Mouse (Mus musculus): ENCODE results near the gene Kansl2. TPM values are rescaled to one million over a fixed set of nuclear protein-coding genes. Genes with fewer than 3 reads are reported as not detected.

Gene Kansl2
- polyA plus RNA-seq, 1 experiment from 2014 or later: 89.9 TPM

DNA sequence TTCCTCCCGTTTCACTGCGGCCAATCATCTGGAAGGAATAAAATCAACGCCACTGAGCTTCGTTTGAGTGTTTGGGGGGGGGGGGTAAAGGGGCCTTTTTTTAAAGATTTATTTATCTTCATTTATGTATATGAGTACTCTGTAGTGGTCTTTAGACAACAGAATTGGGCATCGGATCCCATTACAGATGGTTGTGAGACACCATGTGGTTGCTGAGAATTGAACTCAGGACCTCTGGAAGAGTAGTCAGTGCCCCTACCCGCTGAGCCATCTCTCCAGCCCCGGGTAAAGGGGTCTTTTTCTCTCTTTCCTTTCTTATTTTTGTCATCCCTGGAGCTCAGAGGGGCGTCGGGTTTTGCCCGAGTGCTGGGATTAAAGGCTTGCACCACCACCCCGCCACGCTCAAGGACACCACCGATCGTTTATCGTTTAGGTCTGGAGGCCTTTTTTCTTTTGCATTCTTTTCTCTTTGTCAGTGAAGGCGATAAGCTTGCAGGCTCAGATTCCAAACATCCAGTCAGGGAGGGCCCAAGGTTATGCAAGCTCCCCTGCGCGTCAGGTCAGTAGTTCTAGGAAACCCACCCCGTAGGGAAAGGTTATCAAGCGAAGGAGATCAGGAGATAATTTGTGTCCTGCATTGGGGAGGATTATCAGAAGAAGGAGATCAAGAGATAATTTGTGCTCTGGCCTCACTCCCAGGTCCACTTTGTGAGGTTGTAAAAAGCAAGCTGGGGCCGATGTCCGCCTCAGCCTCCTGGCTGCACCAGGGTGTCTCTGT lies 34.4 kb upstream of the Kansl2 start:
- Histone ChIP-seq H3K9me3 (ENCODE audit: control insufficient read depth, low read length) (no peaks in the 10 kb centered on the region), H3K27ac (ENCODE audit: low read length) (peak overlapping the region; percentile 90), H3K27me3 (ENCODE audit: control insufficient read depth, insufficient read depth, low read depth, low read length) (no peaks in the 10 kb centered on the region), H3K36me3 (ENCODE audit: control insufficient read depth, insufficient read depth, low read length) (peaks cover 5% of the 10 kb centered on the region; the same call in 1 of the 2 replicates), H3K4me2 (ENCODE audit: low read depth, low read length) (peak overlapping the region; percentile 79), H3K4me1 (replicated peaks; ENCODE audit: control insufficient read depth, insufficient read depth, low read length) (peaks cover 24% of the 10 kb centered on the region), H3K9ac (ENCODE audit: low read length) (peak overlapping the region; percentile 88), H3K4me3 (ENCODE audit: low read length) (peak overlapping the region; percentile 97)
- ATAC-seq (ENCODE audit: low read depth): no peak
- WGBS: 4% methylated on average over 22 of the region's 22 CpGs

DNA sequence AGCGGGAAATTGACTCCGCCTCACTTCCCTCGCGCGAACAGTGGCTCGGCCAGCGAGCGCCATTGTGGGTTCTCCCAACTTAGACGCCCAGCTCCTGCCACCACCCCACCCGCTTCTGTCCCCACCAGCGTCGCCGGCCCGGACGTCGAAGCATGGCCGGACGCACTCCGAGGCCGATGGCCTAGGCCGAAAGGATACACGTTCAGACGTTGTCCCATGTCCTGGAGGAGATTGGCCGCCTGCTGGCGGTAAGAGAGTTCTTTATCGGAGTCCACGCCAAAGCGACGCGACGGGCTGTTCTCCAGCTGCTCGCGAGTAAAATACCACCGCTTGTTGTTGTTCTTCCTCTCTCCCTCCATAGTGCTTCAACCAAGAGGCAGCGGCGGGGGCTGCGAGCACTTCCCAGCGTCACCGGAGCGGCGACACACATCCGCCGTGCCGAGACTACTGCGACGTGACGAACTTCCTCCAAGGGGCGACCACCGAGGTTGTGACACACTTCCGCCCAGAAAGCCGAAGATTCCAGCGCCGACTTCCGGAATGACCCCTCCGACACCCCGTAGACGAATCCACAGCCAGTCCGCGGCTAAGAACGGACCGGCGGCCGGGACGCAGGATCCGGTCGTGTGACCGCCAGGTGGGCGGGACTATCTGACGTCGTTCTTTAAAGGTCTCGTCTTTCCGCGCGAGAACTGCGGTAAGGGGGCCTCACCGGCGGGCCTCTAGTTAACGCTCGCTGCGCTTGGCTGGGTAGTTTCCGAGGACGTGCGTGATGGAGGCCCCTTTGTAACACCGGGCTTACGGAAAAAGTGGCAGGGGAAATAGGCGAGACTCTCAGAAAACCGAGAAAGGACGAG lies 33.4 kb upstream of the Kansl2 start:
- H3K4me3 ChIP-seq (ENCODE audit: low read length): peak overlapping the region; percentile 97
- peaks cover 8% of the 10 kb centered on the region; the same call in 1 of the 2 replicates for H3K36me3 ChIP-seq (ENCODE audit: control insufficient read depth, insufficient read depth, low read length)
- no peaks in the 10 kb centered on the region for H3K27me3 ChIP-seq (ENCODE audit: control insufficient read depth, insufficient read depth, low read depth, low read length)
- peaks cover 24% of the 10 kb centered on the region for H3K4me1 ChIP-seq (replicated peaks; ENCODE audit: control insufficient read depth, insufficient read depth, low read length)
- H3K9me3 ChIP-seq (ENCODE audit: control insufficient read depth, low read length): no peaks in the 10 kb centered on the region
- peak overlapping the region; percentile 92 for H3K4me2 ChIP-seq (ENCODE audit: low read depth, low read length)
- WGBS: under 1% methylated on average over 85 of the region's 88 CpGs
- peak overlapping the region; percentile 98 for H3K27ac ChIP-seq (ENCODE audit: low read length)
- peak overlapping the region; percentile 94 for H3K9ac ChIP-seq (ENCODE audit: low read length)
- peak; percentile 97 for ATAC-seq (ENCODE audit: low read depth)

DNA sequence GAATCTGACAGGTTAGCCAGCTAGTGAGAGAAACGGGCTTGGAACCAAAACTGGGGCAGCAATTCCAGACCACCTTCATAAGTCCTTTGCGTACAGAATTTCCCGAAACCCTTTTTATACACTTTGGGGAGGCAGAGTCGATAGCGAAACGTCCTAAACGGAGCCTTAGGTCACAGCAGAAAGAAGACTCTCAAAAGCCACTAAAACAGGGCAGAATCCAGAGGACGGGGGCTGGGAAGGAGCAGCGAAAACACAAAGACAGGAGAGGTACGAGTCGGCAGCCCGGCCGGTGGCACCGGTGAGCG lies 32.9 kb upstream of the Kansl2 start:
- Histone ChIP-seq H3K4me3 (ENCODE audit: low read length) (peak overlapping the region; percentile 97), H3K27ac (ENCODE audit: low read length) (peak overlapping the region; percentile 98), H3K27me3 (ENCODE audit: control insufficient read depth, insufficient read depth, low read depth, low read length) (no peaks in the 10 kb centered on the region), H3K4me1 (replicated peaks; ENCODE audit: control insufficient read depth, insufficient read depth, low read length) (peaks cover 24% of the 10 kb centered on the region), H3K9me3 (ENCODE audit: control insufficient read depth, low read length) (no peaks in the 10 kb centered on the region), H3K4me2 (ENCODE audit: low read depth, low read length) (peak overlapping the region; percentile 92), H3K36me3 (ENCODE audit: control insufficient read depth, insufficient read depth, low read length) (peaks cover 8% of the 10 kb centered on the region; the same call in 1 of the 2 replicates), H3K9ac (ENCODE audit: low read length) (peak overlapping the region; percentile 94)
- WGBS: under 1% methylated on average over 15 of the region's 15 CpGs
- ATAC-seq (ENCODE audit: low read depth): no peak

DNA sequence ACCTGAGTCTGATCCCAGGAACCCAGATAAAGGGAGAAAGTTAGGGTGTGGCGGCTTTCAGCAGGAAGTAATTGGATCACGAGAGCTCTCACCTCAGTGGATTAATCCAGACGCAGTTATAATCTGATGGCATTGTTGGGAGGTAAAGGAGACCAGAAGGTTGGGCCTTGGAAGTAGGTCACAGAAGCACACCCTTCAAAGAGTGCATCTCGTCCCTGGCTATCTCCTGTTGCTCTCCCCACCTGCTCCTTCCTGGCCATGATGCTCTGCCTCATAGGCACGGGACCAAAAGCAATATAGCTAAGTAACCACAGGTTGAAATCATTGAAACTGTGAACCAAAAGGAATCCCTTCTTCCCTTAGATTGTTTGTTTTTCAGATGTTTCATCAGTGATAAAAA lies 23.1 kb upstream of the Kansl2 start:
- WGBS: 83% methylated on average over 5 of the region's 5 CpGs
- H3K27ac ChIP-seq (ENCODE audit: low read length): no peak overlapping the region
- no peaks in the 10 kb centered on the region for H3K9me3 ChIP-seq (ENCODE audit: control insufficient read depth, low read length)
- H3K36me3 ChIP-seq (ENCODE audit: control insufficient read depth, insufficient read depth, low read length): peaks cover 28% of the 10 kb centered on the region
- no peak overlapping the region for H3K4me3 ChIP-seq (ENCODE audit: low read length)
- H3K4me1 ChIP-seq (replicated peaks; ENCODE audit: control insufficient read depth, insufficient read depth, low read length): no peaks in the 10 kb centered on the region
- H3K9ac ChIP-seq (ENCODE audit: low read length): no peak overlapping the region
- ATAC-seq (ENCODE audit: low read depth): no peak
- H3K27me3 ChIP-seq (ENCODE audit: control insufficient read depth, insufficient read depth, low read depth, low read length): no peaks in the 10 kb centered on the region
- no peak overlapping the region for H3K4me2 ChIP-seq (ENCODE audit: low read depth, low read length)

DNA sequence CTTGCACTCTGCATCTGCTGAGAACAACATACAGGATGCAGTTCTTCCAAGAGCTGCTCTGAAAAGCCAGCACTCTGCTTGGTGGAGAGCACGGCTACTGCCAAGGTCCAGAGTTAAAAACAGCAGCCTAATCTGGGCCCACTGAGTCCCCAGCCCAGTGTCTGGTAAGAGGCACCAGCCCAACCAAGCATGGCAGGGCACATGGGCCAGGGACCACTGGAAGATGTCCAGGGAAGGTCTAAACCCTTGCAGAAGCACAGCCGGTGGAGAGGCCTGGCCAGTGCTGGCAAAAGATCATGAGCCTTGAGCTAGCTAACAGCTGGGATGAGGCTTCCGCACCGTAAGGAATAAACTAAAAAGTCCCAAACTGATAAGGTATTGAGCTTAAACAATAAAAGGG lies 21.8 kb upstream of the Kansl2 start:
- Histone ChIP-seq H3K36me3 (ENCODE audit: control insufficient read depth, insufficient read depth, low read length) (peaks cover 36% of the 10 kb centered on the region), H3K27ac (ENCODE audit: low read length) (no peak overlapping the region), H3K4me2 (ENCODE audit: low read depth, low read length) (no peak overlapping the region), H3K27me3 (ENCODE audit: control insufficient read depth, insufficient read depth, low read depth, low read length) (no peaks in the 10 kb centered on the region), H3K9me3 (ENCODE audit: control insufficient read depth, low read length) (no peaks in the 10 kb centered on the region), H3K4me3 (ENCODE audit: low read length) (no peak overlapping the region), H3K4me1 (replicated peaks; ENCODE audit: control insufficient read depth, insufficient read depth, low read length) (no peaks in the 10 kb centered on the region), H3K9ac (ENCODE audit: low read length) (no peak overlapping the region)
- no peak for ATAC-seq (ENCODE audit: low read depth)
- 85% methylated on average over 4 of the region's 4 CpGs for WGBS

DNA sequence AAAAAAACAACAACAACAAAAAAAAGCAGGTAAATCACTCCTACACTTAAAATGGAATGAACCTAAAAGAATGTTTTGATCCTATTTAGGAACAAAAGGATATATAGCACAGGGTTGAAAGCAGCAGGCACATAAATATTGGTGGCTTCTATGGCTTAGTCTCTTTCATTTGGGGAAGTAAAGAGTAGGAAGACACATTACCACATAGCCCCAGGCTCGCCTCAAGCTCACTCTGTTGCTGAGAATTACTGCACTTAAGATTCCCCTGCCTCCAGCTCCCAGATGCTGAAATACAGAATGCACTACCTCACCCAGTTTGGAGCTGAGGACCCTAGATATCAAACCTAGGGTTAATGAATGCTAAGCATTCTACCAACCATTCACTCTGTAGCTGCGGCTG lies 18.7 kb upstream of the Kansl2 start:
- no peaks in the 10 kb centered on the region for H3K27me3 ChIP-seq (ENCODE audit: control insufficient read depth, insufficient read depth, low read depth, low read length)
- no peak overlapping the region for H3K4me3 ChIP-seq (ENCODE audit: low read length)
- no peaks in the 10 kb centered on the region for H3K4me1 ChIP-seq (replicated peaks; ENCODE audit: control insufficient read depth, insufficient read depth, low read length)
- ATAC-seq (ENCODE audit: low read depth): no peak
- H3K36me3 ChIP-seq (ENCODE audit: control insufficient read depth, insufficient read depth, low read length): peaks cover 35% of the 10 kb centered on the region
- 84% methylated on average over 2 of the region's 2 CpGs for WGBS
- H3K9ac ChIP-seq (ENCODE audit: low read length): no peak overlapping the region
- H3K9me3 ChIP-seq (ENCODE audit: control insufficient read depth, low read length): no peaks in the 10 kb centered on the region
- H3K27ac ChIP-seq (ENCODE audit: low read length): no peak overlapping the region
- H3K4me2 ChIP-seq (ENCODE audit: low read depth, low read length): no peak overlapping the region

DNA sequence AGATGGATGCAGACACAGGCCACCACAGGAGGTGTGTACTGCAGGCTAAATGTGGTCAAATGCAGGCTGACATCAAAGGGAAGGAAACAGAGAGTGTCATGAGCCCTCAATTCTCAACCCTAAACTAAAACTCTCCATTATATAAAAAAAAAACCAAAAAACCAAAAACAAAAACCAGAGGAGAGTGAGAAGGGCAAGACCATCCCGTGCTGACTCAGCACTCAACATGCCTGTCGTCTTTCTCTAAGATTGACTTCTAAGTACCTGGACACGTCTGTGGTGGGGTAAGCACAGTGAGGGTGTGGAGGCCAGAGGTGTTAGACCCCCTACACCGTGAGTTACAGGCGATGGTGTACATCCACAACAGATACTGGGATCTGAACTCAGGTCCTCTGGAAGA lies 12.8 kb upstream of the Kansl2 start:
- ATAC-seq (ENCODE audit: low read depth): no peak
- Histone ChIP-seq H3K9ac (ENCODE audit: low read length) (no peak overlapping the region), H3K4me2 (ENCODE audit: low read depth, low read length) (no peak overlapping the region), H3K36me3 (ENCODE audit: control insufficient read depth, insufficient read depth, low read length) (peaks cover 51% of the 10 kb centered on the region), H3K9me3 (ENCODE audit: control insufficient read depth, low read length) (no peaks in the 10 kb centered on the region), H3K27ac (ENCODE audit: low read length) (no peak overlapping the region), H3K27me3 (ENCODE audit: control insufficient read depth, insufficient read depth, low read depth, low read length) (no peaks in the 10 kb centered on the region), H3K4me3 (ENCODE audit: low read length) (no peak overlapping the region), H3K4me1 (replicated peaks; ENCODE audit: control insufficient read depth, insufficient read depth, low read length) (no peaks in the 10 kb centered on the region)
- WGBS: 93% methylated on average over 5 of the region's 5 CpGs

DNA sequence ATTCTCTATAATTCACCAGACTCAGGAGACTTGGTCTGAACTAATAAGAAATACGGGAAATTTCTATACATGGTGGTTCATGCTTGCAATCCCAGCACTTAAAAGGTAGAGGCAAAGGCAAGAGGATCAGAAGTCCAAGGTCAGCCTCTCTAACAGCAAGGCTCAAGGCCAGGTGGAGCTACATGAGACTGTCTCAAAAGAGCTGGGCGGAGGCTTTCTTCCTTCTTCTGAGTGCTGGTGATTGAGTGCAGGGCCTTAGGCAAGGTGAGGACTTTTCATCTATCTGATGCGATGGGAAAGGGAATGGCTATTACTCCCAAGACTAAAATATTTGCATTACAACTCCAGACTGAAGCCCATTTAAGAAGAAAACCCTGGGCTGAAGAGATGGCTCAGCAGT lies 11.1 kb upstream of the Kansl2 start:
- no peak for ATAC-seq (ENCODE audit: low read depth)
- H3K4me3 ChIP-seq (ENCODE audit: low read length): no peak overlapping the region
- no peak overlapping the region for H3K4me2 ChIP-seq (ENCODE audit: low read depth, low read length)
- H3K4me1 ChIP-seq (replicated peaks; ENCODE audit: control insufficient read depth, insufficient read depth, low read length): no peaks in the 10 kb centered on the region
- peaks cover 42% of the 10 kb centered on the region for H3K36me3 ChIP-seq (ENCODE audit: control insufficient read depth, insufficient read depth, low read length)
- no peak overlapping the region for H3K9ac ChIP-seq (ENCODE audit: low read length)
- H3K9me3 ChIP-seq (ENCODE audit: control insufficient read depth, low read length): no peaks in the 10 kb centered on the region
- no peak overlapping the region for H3K27ac ChIP-seq (ENCODE audit: low read length)
- WGBS: 90% methylated on average over 3 of the region's 3 CpGs
- no peaks in the 10 kb centered on the region for H3K27me3 ChIP-seq (ENCODE audit: control insufficient read depth, insufficient read depth, low read depth, low read length)

DNA sequence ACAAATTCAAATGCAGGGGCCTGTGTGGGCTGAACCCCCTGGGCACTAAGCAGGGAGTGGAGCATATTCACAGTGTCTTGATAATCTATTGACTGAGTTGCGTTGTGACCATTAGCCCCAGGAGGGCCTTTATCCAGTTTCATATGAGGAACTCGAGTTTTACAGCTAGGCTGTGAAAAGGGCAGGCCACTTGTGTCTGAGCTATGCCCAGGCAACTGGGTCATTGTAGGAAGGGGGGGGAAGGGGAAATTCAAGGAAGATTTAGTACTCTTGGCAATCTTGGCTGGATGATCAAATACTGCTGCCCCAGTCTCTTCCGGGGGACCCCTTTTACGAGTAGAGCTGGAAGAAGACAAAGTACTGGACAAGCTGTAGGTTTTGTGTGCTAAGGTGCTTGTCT lies 9.3 kb upstream of the Kansl2 start:
- Histone ChIP-seq H3K4me1 (replicated peaks; ENCODE audit: control insufficient read depth, insufficient read depth, low read length) (no peaks in the 10 kb centered on the region), H3K27ac (ENCODE audit: low read length) (no peak overlapping the region), H3K9me3 (ENCODE audit: control insufficient read depth, low read length) (no peaks in the 10 kb centered on the region), H3K4me3 (ENCODE audit: low read length) (no peak overlapping the region), H3K9ac (ENCODE audit: low read length) (no peak overlapping the region), H3K4me2 (ENCODE audit: low read depth, low read length) (no peak overlapping the region), H3K36me3 (ENCODE audit: control insufficient read depth, insufficient read depth, low read length) (peaks cover 38% of the 10 kb centered on the region), H3K27me3 (ENCODE audit: control insufficient read depth, insufficient read depth, low read depth, low read length) (no peaks in the 10 kb centered on the region)
- no peak for ATAC-seq (ENCODE audit: low read depth)
- 86% methylated on average over 4 of the region's 4 CpGs for WGBS

Data from lung, embryonic 16.5 days (tissue).